Mouse (Mus musculus): ENCODE measurements around the gene Csnk2a2. TPM values are rescaled to one million over a fixed set of nuclear protein-coding genes. Genes with fewer than 3 reads are reported as not detected.

Gene Csnk2a2
- polyA plus RNA-seq, 1 experiment from 2014 or later, result 8.2 TPM

DNA sequence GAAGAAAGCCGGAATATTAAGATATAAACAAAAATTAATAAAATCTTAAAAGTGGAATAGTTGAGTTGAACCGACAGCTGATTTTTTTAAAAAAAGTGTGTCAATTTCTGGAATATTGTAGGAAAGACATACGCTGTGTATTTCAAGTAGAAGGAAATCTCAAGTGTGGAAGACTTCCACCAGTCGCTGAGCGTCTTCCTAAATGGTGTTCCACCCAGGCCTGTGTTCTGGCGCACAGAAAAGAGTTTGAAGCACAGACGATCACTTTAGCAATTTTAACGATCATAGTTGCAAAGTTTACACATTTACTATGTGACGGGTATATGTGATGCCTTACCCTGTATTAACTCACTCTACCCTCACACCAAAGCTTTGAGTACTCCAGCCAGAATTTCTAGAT is 54.4 kb downstream of the Csnk2a2 start:
- no peak overlapping the region for H3K9ac ChIP-seq
- H3K9me3 ChIP-seq (replicated peaks), result no peaks in the 10 kb centered on the region
- no peak for ATAC-seq (ENCODE audit: insufficient number of reproducible peaks, low FRiP score)
- H3K4me3 ChIP-seq, result no peak overlapping the region
- WGBS, result 93% methylated on average over 9 of the region's 9 CpGs
- no peaks in the 10 kb centered on the region for H3K27me3 ChIP-seq (replicated peaks)
- no peak overlapping the region for H3K27ac ChIP-seq (ENCODE audit: poor library complexity, severe bottlenecking)
- peaks cover 35% of the 10 kb centered on the region for H3K4me1 ChIP-seq (replicated peaks)
- no peak overlapping the region for H3K4me2 ChIP-seq
- H3K36me3 ChIP-seq, result no peaks in the 10 kb centered on the region

DNA sequence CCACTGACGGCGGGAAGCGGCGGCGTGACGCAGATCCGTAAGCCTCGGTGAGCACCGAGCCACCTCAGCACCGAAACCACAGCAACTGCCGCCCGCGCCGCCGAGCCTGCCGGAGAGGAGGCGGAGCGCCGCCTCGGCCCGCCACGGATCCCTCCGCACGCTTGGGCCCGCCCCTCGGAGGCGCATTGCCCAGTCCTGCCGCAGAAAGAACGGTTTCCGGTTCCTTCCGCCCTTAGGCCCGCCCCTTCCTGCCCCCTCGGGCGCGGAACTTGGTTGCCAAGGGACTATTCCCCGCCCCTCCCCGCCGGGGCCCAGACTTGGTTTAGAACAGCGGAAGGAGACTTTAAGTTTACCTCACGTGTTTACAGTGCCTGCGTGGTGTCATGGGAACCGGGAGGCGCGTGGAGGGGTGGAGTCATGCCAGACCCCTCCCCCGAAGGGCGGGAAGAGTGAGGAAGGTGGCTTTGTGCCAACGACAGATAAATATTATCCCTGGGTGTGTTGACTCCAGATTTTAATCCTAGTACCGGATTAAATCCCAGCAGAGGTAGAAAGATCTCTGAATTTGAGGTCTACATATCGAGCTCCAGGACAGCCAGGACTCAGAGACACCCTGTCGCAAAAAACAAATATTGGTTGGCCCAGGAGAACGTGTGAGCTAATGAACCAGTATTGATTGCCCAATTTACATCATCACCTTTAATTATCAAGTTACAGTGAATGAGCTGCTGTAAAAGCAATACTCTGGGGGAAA is 55.0 kb downstream of the Csnk2a2 start, which contains the start of gene Cfap20:
Gene Cfap20 (minus strand): TSS at position 184 of the 754 bp plus-strand sequence.
- peak within 1 kb of the TSS; percentile 85 for H3K4me3 ChIP-seq
- peak within 1 kb of the TSS; percentile 88 for H3K27ac ChIP-seq (ENCODE audit: poor library complexity, severe bottlenecking)
- H3K4me1 ChIP-seq (replicated peaks), result peaks cover 40% of the 10 kb centered on the region
- H3K36me3 ChIP-seq, result no peaks in the 10 kb centered on the region
- 1% methylated on average over 48 of the region's 51 CpGs for WGBS
- H3K27me3 ChIP-seq (replicated peaks), result no peaks in the 10 kb centered on the region
- H3K4me2 ChIP-seq, result peak within 1 kb of the TSS; percentile 89
- H3K9me3 ChIP-seq (replicated peaks), result no peaks in the 10 kb centered on the region
- peak within 1 kb of the TSS; percentile 89 for H3K9ac ChIP-seq
- peak; percentile 96 for ATAC-seq (ENCODE audit: insufficient number of reproducible peaks, low FRiP score)

DNA sequence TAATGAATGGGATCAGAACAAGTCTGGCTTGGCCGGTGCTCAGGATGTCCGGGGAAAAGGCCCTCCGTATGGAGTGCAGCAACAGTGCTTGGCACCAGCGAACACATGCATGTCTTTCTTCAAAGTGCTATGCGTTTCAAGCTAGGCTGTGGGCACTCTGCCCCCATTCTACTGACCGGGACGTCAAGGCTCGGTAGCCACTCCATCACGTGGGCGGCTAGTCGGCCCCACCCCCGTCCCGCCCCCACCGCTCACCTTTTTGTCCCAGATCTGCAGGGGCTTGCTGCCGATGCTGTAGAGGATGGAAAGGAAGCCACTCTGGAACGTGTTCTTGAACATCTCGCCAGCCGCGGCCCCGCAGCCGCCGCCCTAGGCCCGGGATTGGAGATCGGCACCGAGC is 55.6 kb downstream of the Csnk2a2 start:
- peak; percentile 52 for ATAC-seq (ENCODE audit: insufficient number of reproducible peaks, low FRiP score)
- peak overlapping the region; percentile 89 for H3K9ac ChIP-seq
- peak overlapping the region; percentile 89 for H3K4me2 ChIP-seq
- peaks cover 46% of the 10 kb centered on the region for H3K4me1 ChIP-seq (replicated peaks)
- peak overlapping the region; percentile 85 for H3K4me3 ChIP-seq
- H3K27ac ChIP-seq (ENCODE audit: poor library complexity, severe bottlenecking), result peak overlapping the region; percentile 88
- H3K36me3 ChIP-seq, result no peaks in the 10 kb centered on the region
- 0% methylated on average over 25 of the region's 25 CpGs for WGBS
- H3K27me3 ChIP-seq (replicated peaks), result no peaks in the 10 kb centered on the region
- H3K9me3 ChIP-seq (replicated peaks), result no peaks in the 10 kb centered on the region

DNA sequence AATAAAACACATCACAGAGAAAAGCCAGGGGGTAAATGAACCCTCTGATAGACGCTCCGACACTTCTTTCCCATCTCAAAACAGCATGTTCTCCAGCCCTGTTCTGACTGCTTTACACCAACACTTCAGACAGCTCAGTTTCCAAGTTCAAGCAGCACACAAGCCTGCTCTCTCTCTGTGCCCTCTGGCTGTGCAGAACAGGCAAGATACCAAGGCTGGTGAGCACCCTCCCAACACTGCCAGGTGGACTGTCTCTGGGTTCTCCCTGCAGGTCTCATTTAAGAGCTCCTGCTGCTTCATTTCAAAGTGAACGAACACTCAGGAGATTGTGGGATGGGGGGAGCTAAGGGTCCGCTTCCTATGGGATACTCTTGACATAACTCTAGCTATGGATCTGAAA is 56.7 kb downstream of the Csnk2a2 start:
- peak overlapping the region; percentile 89 for H3K9ac ChIP-seq
- peak overlapping the region; percentile 89 for H3K4me2 ChIP-seq
- peaks cover 57% of the 10 kb centered on the region for H3K4me1 ChIP-seq (replicated peaks)
- no peaks in the 10 kb centered on the region for H3K36me3 ChIP-seq
- WGBS, result 61% methylated on average over 4 of the region's 4 CpGs
- no peaks in the 10 kb centered on the region for H3K27me3 ChIP-seq (replicated peaks)
- H3K4me3 ChIP-seq, result peak overlapping the region; percentile 85
- no peak for ATAC-seq (ENCODE audit: insufficient number of reproducible peaks, low FRiP score)
- 0 out of 2 replicates have a peak overlapping the region, but pooled peaks have one; percentile 88 for H3K27ac ChIP-seq (ENCODE audit: poor library complexity, severe bottlenecking)
- H3K9me3 ChIP-seq (replicated peaks), result no peaks in the 10 kb centered on the region

DNA sequence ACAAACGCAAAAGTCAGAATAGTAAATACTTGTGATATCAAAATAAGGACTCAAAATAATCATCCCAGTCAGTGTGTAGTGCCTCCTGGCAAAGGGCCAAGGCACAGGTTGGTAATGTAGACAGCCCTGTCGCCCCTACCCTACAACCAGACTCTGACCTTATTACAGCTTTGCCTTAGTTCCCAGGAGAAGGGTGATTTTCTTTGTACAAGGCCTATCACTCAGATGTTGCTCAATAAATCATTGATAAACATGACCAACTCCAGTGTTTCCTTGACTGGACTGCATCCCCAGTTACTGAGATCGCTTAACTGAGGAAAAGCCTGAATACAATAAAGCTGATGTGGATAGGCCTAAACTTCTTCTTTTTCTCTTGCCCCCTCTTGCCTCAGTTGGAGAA is 57.4 kb downstream of the Csnk2a2 start:
- ATAC-seq (ENCODE audit: insufficient number of reproducible peaks, low FRiP score), result no peak
- no peaks in the 10 kb centered on the region for H3K9me3 ChIP-seq (replicated peaks)
- peak overlapping the region; percentile 44; the same call in 1 of the 2 replicates for H3K27ac ChIP-seq (ENCODE audit: poor library complexity, severe bottlenecking)

DNA sequence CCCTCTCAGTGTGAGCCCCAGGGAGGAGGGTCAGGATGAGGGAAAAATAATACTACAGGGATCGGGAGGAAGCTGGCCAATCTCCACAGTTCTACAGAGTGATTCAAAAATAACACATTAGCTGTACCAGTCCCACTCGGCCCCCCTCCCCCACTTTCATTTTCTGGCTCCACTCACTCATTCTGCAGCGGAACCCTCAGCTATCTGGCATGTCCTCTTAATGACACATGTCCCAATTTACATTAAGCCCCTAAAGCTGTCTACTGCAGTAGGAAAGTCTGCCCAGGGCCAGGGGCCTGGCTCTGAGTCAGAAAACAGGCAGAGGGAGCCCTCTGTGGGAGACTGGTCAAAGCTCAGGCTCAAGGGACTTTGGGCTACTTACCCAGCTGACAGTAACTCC is 59.9 kb downstream of the Csnk2a2 start:
- Histone ChIP-seq H3K27ac (ENCODE audit: poor library complexity, severe bottlenecking) (peak overlapping the region; percentile 99), H3K4me3 (peak overlapping the region; percentile 19; the same call in 1 of the 2 replicates), H3K9me3 (replicated peaks) (no peaks in the 10 kb centered on the region), H3K4me1 (replicated peaks) (peaks cover 82% of the 10 kb centered on the region), H3K36me3 (peaks cover 2% of the 10 kb centered on the region; the same call in 1 of the 2 replicates), H3K9ac (peak overlapping the region; percentile 65; the same call in 1 of the 2 replicates), H3K4me2 (peak overlapping the region; percentile 57), H3K27me3 (replicated peaks) (no peaks in the 10 kb centered on the region)
- ATAC-seq (ENCODE audit: insufficient number of reproducible peaks, low FRiP score), result peak; percentile 37
- 8% methylated on average over 3 of the region's 3 CpGs for WGBS

More for the DNA sequence above, 57.4 kb downstream of the Csnk2a2 start:
- peak overlapping the region; percentile 85 for H3K4me3 ChIP-seq
- peak overlapping the region; percentile 89 for H3K9ac ChIP-seq
- peak overlapping the region; percentile 89 for H3K4me2 ChIP-seq
- no peaks in the 10 kb centered on the region for H3K27me3 ChIP-seq (replicated peaks)
- H3K4me1 ChIP-seq (replicated peaks), result peaks cover 64% of the 10 kb centered on the region
- H3K36me3 ChIP-seq, result no peaks in the 10 kb centered on the region
- 62% methylated on average over 3 of the region's 3 CpGs for WGBS

DNA sequence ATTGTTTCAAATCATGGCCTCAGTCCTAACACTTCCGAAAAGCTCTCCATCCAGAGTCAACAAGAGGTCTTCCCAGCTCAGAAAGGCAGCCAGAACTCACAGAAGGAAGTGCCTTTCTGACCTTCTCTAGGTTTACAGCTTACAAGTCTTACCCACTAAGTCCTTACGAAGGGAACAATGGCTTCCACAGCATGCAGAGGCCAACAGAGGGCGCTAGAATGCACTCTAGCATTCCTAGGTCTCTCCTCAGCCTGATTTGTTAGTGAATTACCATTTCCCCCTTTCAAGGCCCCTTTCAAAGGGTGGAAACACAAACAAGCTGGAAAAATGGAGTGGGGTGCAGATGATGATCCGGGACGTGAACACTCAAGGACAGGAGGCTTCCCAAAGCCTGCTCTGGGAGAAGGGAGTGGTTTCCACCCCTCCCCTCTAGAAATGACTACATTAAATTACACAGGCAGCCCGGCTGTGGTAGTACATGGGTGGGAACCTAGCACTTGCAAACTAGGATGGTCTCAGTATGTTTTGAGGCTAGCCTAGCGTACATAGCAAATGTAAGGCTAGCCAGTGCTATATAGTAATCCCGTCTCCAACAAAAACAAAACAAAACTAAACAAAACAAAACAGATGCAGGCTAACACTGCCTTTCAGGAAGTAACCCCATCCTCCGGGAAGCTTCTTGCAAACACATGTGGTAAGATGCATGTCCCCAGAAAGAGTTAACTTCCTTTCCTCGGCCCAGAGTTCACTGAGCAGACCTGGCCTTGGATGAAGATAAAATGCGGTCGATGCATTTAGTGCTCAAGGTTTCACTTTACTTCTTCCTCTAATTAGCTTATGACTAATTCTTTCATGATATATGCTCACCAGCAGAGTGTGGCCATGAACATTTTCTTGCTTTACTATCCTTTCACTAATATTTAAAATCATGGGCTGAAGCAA is 62.0 kb downstream of the Csnk2a2 start:
- peak overlapping the region; percentile 99 for H3K27ac ChIP-seq (ENCODE audit: poor library complexity, severe bottlenecking)
- 17% methylated on average over 12 of the region's 12 CpGs for WGBS
- peak; percentile 48; the same call in 1 of the 2 replicates for ATAC-seq (ENCODE audit: insufficient number of reproducible peaks, low FRiP score)
- H3K4me3 ChIP-seq, result peak overlapping the region; percentile 10
- H3K36me3 ChIP-seq, result peaks cover 14% of the 10 kb centered on the region
- peak overlapping the region; percentile 61 for H3K4me2 ChIP-seq
- no peaks in the 10 kb centered on the region for H3K9me3 ChIP-seq (replicated peaks)
- peak overlapping the region; percentile 53 for H3K9ac ChIP-seq
- H3K4me1 ChIP-seq (replicated peaks), result peaks cover 79% of the 10 kb centered on the region
- H3K27me3 ChIP-seq (replicated peaks), result no peaks in the 10 kb centered on the region

DNA sequence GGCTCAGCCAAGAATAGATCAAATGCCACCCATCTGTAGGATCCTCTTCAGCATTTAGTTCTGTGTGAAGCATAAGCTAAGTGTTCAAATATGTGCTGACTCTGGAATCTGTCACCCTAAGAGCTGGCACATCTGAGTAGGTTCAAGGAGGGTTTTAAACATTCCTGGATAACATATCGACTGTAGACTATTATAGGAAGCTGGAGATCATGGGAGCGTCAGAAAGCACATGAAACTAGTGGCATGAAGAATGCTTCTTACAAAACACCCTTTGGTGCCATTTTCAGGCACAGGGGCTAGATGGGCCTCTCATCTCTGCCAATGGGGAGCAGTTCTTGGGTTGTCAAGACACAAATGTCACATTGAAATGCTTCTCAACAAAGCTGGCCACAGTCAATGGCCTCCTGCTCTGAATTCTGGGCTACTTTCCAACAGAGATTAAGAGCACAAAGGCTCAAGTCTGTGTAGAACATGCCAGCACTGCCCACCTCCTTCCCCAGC is 63.0 kb downstream of the Csnk2a2 start:
- peaks cover 69% of the 10 kb centered on the region for H3K4me1 ChIP-seq (replicated peaks)

DNA sequence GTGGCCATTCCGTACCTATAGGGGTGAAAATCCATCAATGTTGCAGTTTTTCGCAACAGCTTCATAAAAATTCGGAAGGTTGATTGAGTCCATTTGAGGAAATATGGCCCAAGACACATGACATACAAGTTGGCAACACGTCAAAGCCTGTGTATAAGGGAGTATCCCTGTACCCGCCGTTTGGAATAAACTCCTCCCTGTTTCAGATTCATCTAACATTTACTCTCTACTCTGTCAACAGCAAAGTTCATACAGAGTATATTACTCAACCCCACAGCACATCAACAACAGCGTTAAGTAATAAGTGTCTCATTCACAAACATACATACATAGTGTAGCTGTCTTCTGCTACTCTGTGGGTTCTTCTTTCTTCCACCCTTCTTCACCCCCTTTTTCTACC is 65.2 kb downstream of the Csnk2a2 start:
- Histone ChIP-seq H3K27ac (ENCODE audit: poor library complexity, severe bottlenecking) (peak overlapping the region; percentile 73; the same call in 1 of the 2 replicates), H3K4me3 (no peak overlapping the region), H3K27me3 (replicated peaks) (no peaks in the 10 kb centered on the region), H3K9ac (no peak overlapping the region), H3K4me2 (no peak overlapping the region), H3K4me1 (replicated peaks) (peaks cover 49% of the 10 kb centered on the region), H3K36me3 (peaks cover 45% of the 10 kb centered on the region), H3K9me3 (replicated peaks) (no peaks in the 10 kb centered on the region)
- WGBS, result 81% methylated on average over 7 of the region's 7 CpGs
- no peak for ATAC-seq (ENCODE audit: insufficient number of reproducible peaks, low FRiP score)

More for the DNA sequence above, 63.0 kb downstream of the Csnk2a2 start:
- no peak overlapping the region for H3K4me3 ChIP-seq
- H3K4me2 ChIP-seq, result peak overlapping the region; percentile 37
- H3K9me3 ChIP-seq (replicated peaks), result no peaks in the 10 kb centered on the region
- H3K27ac ChIP-seq (ENCODE audit: poor library complexity, severe bottlenecking), result peak overlapping the region; percentile 99
- no peaks in the 10 kb centered on the region for H3K27me3 ChIP-seq (replicated peaks)
- ATAC-seq (ENCODE audit: insufficient number of reproducible peaks, low FRiP score), result peak; percentile 72
- WGBS, result 16% methylated on average over 2 of the region's 2 CpGs
- H3K36me3 ChIP-seq, result peaks cover 25% of the 10 kb centered on the region
- H3K9ac ChIP-seq, result no peak overlapping the region

DNA sequence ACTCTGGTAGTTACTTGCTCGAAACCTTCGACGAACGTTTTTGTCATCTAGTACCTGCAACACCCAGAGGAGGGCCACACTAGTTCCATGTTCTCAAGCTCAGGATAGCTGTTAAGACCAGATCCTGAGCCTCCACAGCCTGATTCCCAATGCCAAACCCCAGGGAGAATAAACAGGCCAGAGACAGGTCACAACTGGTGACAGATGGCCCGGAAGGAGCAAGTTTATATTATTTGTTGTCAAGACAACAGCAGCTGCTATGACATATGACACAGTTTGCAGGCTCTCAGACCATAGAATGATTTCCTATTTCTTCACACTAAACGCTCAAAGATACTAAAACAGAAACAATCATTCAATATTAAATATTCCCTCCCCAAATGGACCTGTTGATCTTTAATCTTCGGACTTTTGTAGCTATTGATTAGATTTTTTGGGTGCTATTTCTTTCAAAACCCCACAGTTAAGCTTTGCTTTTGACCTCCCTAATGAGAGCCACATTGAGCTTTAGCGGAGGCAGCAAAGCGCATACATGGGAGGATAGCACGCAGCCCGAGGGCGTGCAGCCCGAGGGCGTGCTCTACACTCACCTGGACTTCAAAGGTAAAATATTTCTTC is 67.5 kb downstream of the Csnk2a2 start:
- no peak for ATAC-seq (ENCODE audit: insufficient number of reproducible peaks, low FRiP score)

More for the DNA sequence above, 67.5 kb downstream of the Csnk2a2 start:
- 92% methylated on average over 14 of the region's 14 CpGs for WGBS
- Histone ChIP-seq H3K4me3 (no peak overlapping the region), H3K4me2 (no peak overlapping the region), H3K9ac (no peak overlapping the region), H3K36me3 (peaks cover 59% of the 10 kb centered on the region), H3K27me3 (replicated peaks) (no peaks in the 10 kb centered on the region), H3K9me3 (replicated peaks) (no peaks in the 10 kb centered on the region), H3K4me1 (replicated peaks) (peaks cover 26% of the 10 kb centered on the region), H3K27ac (ENCODE audit: poor library complexity, severe bottlenecking) (no peak overlapping the region)
